Mouse (Mus musculus): ENCODE data around the gene Cradd. TPM values are rescaled to one million over a fixed set of nuclear protein-coding genes. Genes with fewer than 3 reads are reported as not detected.

Gene Cradd
- polyA plus RNA-seq, 1 experiment from 2014 or later: 14.4 TPM

- 0 out of 2 replicates have a peak overlapping the region, but pooled peaks have one; percentile 61 for H3K27ac ChIP-seq (replicated peaks)
- no peaks in the 10 kb centered on the region for H3K36me3 ChIP-seq
- H3K4me2 ChIP-seq (replicated peaks): 0 out of 2 replicates have a peak overlapping the region, but pooled peaks have one; percentile 23
- peaks cover 45% of the 10 kb centered on the region for H3K4me1 ChIP-seq
- no peaks in the 10 kb centered on the region for H3K27me3 ChIP-seq
- H3K4me3 ChIP-seq: no peak overlapping the region
- no peak overlapping the region for H3K9ac ChIP-seq (replicated peaks)
- no peaks in the 10 kb centered on the region for H3K9me3 ChIP-seq
- 0 out of 2 replicates have a peak, but pooled peaks have one; percentile 9 for ATAC-seq (ENCODE audit: low FRiP score, low read depth)
- WGBS: 58% methylated on average over 6 of the region's 6 CpGs
Observed at GRCm38 (mm10) chr10:95144414-95145130, 179.4 kb downstream of the Cradd start.

- no peaks in the 10 kb centered on the region for H3K27me3 ChIP-seq
- H3K27ac ChIP-seq (replicated peaks): peak overlapping the region; percentile 61
- no peaks in the 10 kb centered on the region for H3K36me3 ChIP-seq
- peaks cover 46% of the 10 kb centered on the region for H3K4me1 ChIP-seq
- no peaks in the 10 kb centered on the region for H3K9me3 ChIP-seq
- peak overlapping the region; percentile 20; the same call in 1 of the 2 replicates for H3K9ac ChIP-seq (replicated peaks)
- no peak overlapping the region for H3K4me3 ChIP-seq
- WGBS: 2% methylated on average over 2 of the region's 2 CpGs
- H3K4me2 ChIP-seq (replicated peaks): peak overlapping the region; percentile 18; the same call in 1 of the 2 replicates
- 0 out of 2 replicates have a peak, but pooled peaks have one; percentile 24 for ATAC-seq (ENCODE audit: low FRiP score, low read depth)
Observed at GRCm38 (mm10) chr10:95143446-95144114, 180.4 kb downstream of the Cradd start.

GRCm38 (mm10) chr10:95142844-95143435 is 181.0 kb downstream of the Cradd start:
- Histone ChIP-seq H3K27ac (replicated peaks) (peak overlapping the region; percentile 61), H3K4me1 (peaks cover 46% of the 10 kb centered on the region), H3K9me3 (no peaks in the 10 kb centered on the region), H3K27me3 (no peaks in the 10 kb centered on the region), H3K4me3 (no peak overlapping the region), H3K4me2 (replicated peaks) (0 out of 2 replicates have a peak overlapping the region, but pooled peaks have one; percentile 0), H3K9ac (replicated peaks) (no peak overlapping the region), H3K36me3 (no peaks in the 10 kb centered on the region)
- WGBS: 46% methylated on average over 11 of the region's 11 CpGs
- peak; percentile 28; the same call in 1 of the 2 replicates for ATAC-seq (ENCODE audit: low FRiP score, low read depth)

GRCm38 (mm10) chr10:95141075-95141474 is 182.9 kb downstream of the Cradd start:
- 71% methylated on average over 3 of the region's 3 CpGs for WGBS
- no peaks in the 10 kb centered on the region for H3K36me3 ChIP-seq
- peaks cover 40% of the 10 kb centered on the region for H3K4me1 ChIP-seq
- no peak overlapping the region for H3K27ac ChIP-seq (replicated peaks)
- H3K27me3 ChIP-seq: no peaks in the 10 kb centered on the region
- H3K4me2 ChIP-seq (replicated peaks): no peak overlapping the region
- H3K4me3 ChIP-seq: no peak overlapping the region
- ATAC-seq (ENCODE audit: low FRiP score, low read depth): no peak
- no peaks in the 10 kb centered on the region for H3K9me3 ChIP-seq
- H3K9ac ChIP-seq (replicated peaks): no peak overlapping the region

GRCm38 (mm10) chr10:95140191-95140590 is 183.7 kb downstream of the Cradd start:
- H3K9ac ChIP-seq (replicated peaks): no peak overlapping the region

GRCm38 (mm10) chr10:95139645-95140044 is 184.3 kb downstream of the Cradd start:
- Histone ChIP-seq H3K4me3 (no peak overlapping the region), H3K4me2 (replicated peaks) (no peak overlapping the region), H3K9ac (replicated peaks) (no peak overlapping the region), H3K4me1 (peaks cover 26% of the 10 kb centered on the region), H3K36me3 (no peaks in the 10 kb centered on the region), H3K27me3 (no peaks in the 10 kb centered on the region), H3K27ac (replicated peaks) (no peak overlapping the region; the same call in 1 of the 2 replicates), H3K9me3 (no peaks in the 10 kb centered on the region)
- ATAC-seq (ENCODE audit: low FRiP score, low read depth): no peak
- 76% methylated on average over 8 of the region's 8 CpGs for whole genome bisulfite sequencing

More at GRCm38 (mm10) chr10:95140191-95140590, 183.7 kb downstream of the Cradd start:
- peaks cover 31% of the 10 kb centered on the region for H3K4me1 ChIP-seq
- no peaks in the 10 kb centered on the region for H3K27me3 ChIP-seq
- no peaks in the 10 kb centered on the region for H3K36me3 ChIP-seq
- H3K27ac ChIP-seq (replicated peaks): no peak overlapping the region
- H3K9me3 ChIP-seq: no peaks in the 10 kb centered on the region
- no peak overlapping the region for H3K4me2 ChIP-seq (replicated peaks)
- no peak overlapping the region for H3K4me3 ChIP-seq
- ATAC-seq (ENCODE audit: low FRiP score, low read depth): no peak

GRCm38 (mm10) chr10:95133057-95133456 is 190.9 kb downstream of the Cradd start:
- 88% methylated on average over 4 of the region's 4 CpGs for WGBS
- Histone ChIP-seq H3K9me3 (no peaks in the 10 kb centered on the region), H3K4me1 (no peaks in the 10 kb centered on the region), H3K9ac (replicated peaks) (no peak overlapping the region), H3K4me2 (replicated peaks) (no peak overlapping the region), H3K27me3 (no peaks in the 10 kb centered on the region), H3K27ac (replicated peaks) (no peak overlapping the region), H3K4me3 (no peak overlapping the region), H3K36me3 (no peaks in the 10 kb centered on the region)
- no peak for ATAC-seq (ENCODE audit: low FRiP score, low read depth)

Other genes with a start within 250 kb of the Cradd start
- 37.9 and 38.4 TPM in 2 replicates for gene Socs2, start 93.0 kb upstream of the Cradd start, polyA plus RNA-seq (2016; fragmentation: Nextera tagmentation; extraction: Ambion mirVana)
- 281 TPM in 2 replicates for gene Mrpl42, start 177.8 kb upstream of the Cradd start, polyA plus RNA-seq (2016; fragmentation: Nextera tagmentation; extraction: Ambion mirVana)
- gene Ube2n, start 191.0 kb upstream of the Cradd start, polyA plus RNA-seq (2016; fragmentation: Nextera tagmentation; extraction: Ambion mirVana): 388 and 405 TPM in 2 replicates
- gene Nudt4, start 240.0 kb upstream of the Cradd start, polyA plus RNA-seq (2016; fragmentation: Nextera tagmentation; extraction: Ambion mirVana): 124 and 125 TPM in 2 replicates

Data from midbrain, embryonic 12.5 days (tissue).